Mouse (Mus musculus): ENCODE measurements around the gene Gm4303.
"Not testable (repeated sequence)": the region's sequence is repeated elsewhere in the genome, so short reads cannot be mapped to it uniquely, and the experiment has no call there.

The Gm4303 gene

GRCm38 (mm10) chr10:100345672-100346071 is at the start of gene Gm4303:
Gene Gm4303, plus strand, starts transcription at chr10:100345972.
- not testable (repeated sequence) for DNase-seq

- no peak for DNase-seq
Observed at GRCm38 (mm10) chr10:100296105-100296504, 49.7 kb upstream of the Gm4303 start.

- not testable (repeated sequence) for DNase-seq
Observed at GRCm38 (mm10) chr10:100300106-100300505, 45.7 kb upstream of the Gm4303 start.

- not testable (repeated sequence) for DNase-seq
Observed at GRCm38 (mm10) chr10:100335376-100335775, 10.4 kb upstream of the Gm4303 start, which contains the start of gene Gm4301. Gene Gm4301, plus strand, starts transcription at chr10:100335676.

- not testable (repeated sequence) for DNase-seq
Observed at GRCm38 (mm10) chr10:100340536-100340935, 5.2 kb upstream of the Gm4303 start, which contains the start of gene Gm4302. Gene Gm4302, plus strand, starts transcription at chr10:100340836.

- not testable (repeated sequence) for DNase-seq
Observed at GRCm38 (mm10) chr10:100350793-100351192, 5.0 kb downstream of the Gm4303 start, which contains the start of gene Gm4305. Gene Gm4305, plus strand, starts transcription at chr10:100351093.

- DNase-seq, result not testable (repeated sequence)
Observed at GRCm38 (mm10) chr10:100356841-100357240, 11.1 kb downstream of the Gm4303 start.

- not testable (repeated sequence) for DNase-seq
Observed at GRCm38 (mm10) chr10:100361038-100361437, 15.3 kb downstream of the Gm4303 start, which contains the start of gene Gm4307. Gene Gm4307, plus strand, starts transcription at chr10:100361338.

GRCm38 (mm10) chr10:100382460-100382859 is 36.7 kb downstream of the Gm4303 start, which contains the start of gene Gm4312:
Gene Gm4312, minus strand, starts transcription at chr10:100382560.
- DNase-seq, result not testable (repeated sequence)
